Mouse (Mus musculus): ENCODE results near the gene Iqcf5.
"Not testable (repeated sequence)": the region's sequence is repeated elsewhere in the genome, so short reads cannot be mapped to it uniquely, and the experiment has no call there.

Iqcf5 gene

GRCm38 (mm10) chr9:106481676-106482075 lies 32.7 kb upstream of the Iqcf5 start:
- peak in 1 of 2 experiments; percentile 1 for DNase-seq

- DNase-seq: no peak
Measured at GRCm38 (mm10) chr9:106482578-106483115, 31.7 kb upstream of the Iqcf5 start.

- no peak for DNase-seq
Measured at GRCm38 (mm10) chr9:106483136-106483535, 31.2 kb upstream of the Iqcf5 start.

- DNase-seq: no peak
Measured at GRCm38 (mm10) chr9:106483606-106484005, 30.8 kb upstream of the Iqcf5 start.

GRCm38 (mm10) chr9:106485076-106485475 lies 29.3 kb upstream of the Iqcf5 start:
- DNase-seq: peak in 1 of 2 experiments; percentile 5

- not testable (repeated sequence) for DNase-seq
Measured at GRCm38 (mm10) chr9:106487602-106488001, 26.8 kb upstream of the Iqcf5 start.

- no peak for DNase-seq
Measured at GRCm38 (mm10) chr9:106499667-106500066, 14.7 kb upstream of the Iqcf5 start, which contains the start of gene Iqcf1. Gene Iqcf1, plus strand, starts transcription at chr9:106499967.

GRCm38 (mm10) chr9:106501846-106502245 lies 12.5 kb upstream of the Iqcf5 start:
- DNase-seq: no peak

- no peak for DNase-seq
Measured at GRCm38 (mm10) chr9:106504246-106504645, 10.1 kb upstream of the Iqcf5 start.

GRCm38 (mm10) chr9:106509356-106509755 lies 5.0 kb upstream of the Iqcf5 start:
- no peak for DNase-seq

GRCm38 (mm10) chr9:106512729-106513450 lies 1.5 kb upstream of the Iqcf5 start:
- DNase-seq: no peak

GRCm38 (mm10) chr9:106513566-106513965 lies 807 bp upstream of the Iqcf5 start:
- no peak for DNase-seq

GRCm38 (mm10) chr9:106519433-106519832 lies 5.1 kb downstream of the Iqcf5 start:
- no peak for DNase-seq

- no peak for DNase-seq
Measured at GRCm38 (mm10) chr9:106519909-106520308, 5.5 kb downstream of the Iqcf5 start.

GRCm38 (mm10) chr9:106531833-106532232 lies 17.5 kb downstream of the Iqcf5 start:
- peak; percentile 31 to 38 for DNase-seq

- DNase-seq: no peak
Measured at GRCm38 (mm10) chr9:106534296-106534695, 19.9 kb downstream of the Iqcf5 start.

- no peak for DNase-seq
Measured at GRCm38 (mm10) chr9:106534975-106535374, 20.6 kb downstream of the Iqcf5 start.

GRCm38 (mm10) chr9:106561531-106561930 lies 47.2 kb downstream of the Iqcf5 start, which contains the start of gene Iqcf3:
Gene Iqcf3, minus strand, starts transcription at chr9:106561631.
- no peak for DNase-seq

GRCm38 (mm10) chr9:106562291-106562690 lies 47.9 kb downstream of the Iqcf5 start:
- DNase-seq: peak in 1 of 2 experiments; percentile 6

- no peak for DNase-seq
Measured at GRCm38 (mm10) chr9:106564025-106564424, 49.7 kb downstream of the Iqcf5 start.

Data from cerebellum, postnatal 10 days (tissue).